Mouse (Mus musculus) 3134 (cell line): ENCODE results near the gene Ulk4.
A peak's percentile ranks its signal among the peaks of the same experiment; 100 is the strongest.

Source experiments
- DNase-seq: peaks from one replicate; pipeline ENCODE4 v3.0.0-alpha.2; 2011; ENCODE audit warnings: low spot score; ENCODE audit not compliant: insufficient read length; ENCODE audit errors: extremely low read depth

Gene Ulk4

DNA sequence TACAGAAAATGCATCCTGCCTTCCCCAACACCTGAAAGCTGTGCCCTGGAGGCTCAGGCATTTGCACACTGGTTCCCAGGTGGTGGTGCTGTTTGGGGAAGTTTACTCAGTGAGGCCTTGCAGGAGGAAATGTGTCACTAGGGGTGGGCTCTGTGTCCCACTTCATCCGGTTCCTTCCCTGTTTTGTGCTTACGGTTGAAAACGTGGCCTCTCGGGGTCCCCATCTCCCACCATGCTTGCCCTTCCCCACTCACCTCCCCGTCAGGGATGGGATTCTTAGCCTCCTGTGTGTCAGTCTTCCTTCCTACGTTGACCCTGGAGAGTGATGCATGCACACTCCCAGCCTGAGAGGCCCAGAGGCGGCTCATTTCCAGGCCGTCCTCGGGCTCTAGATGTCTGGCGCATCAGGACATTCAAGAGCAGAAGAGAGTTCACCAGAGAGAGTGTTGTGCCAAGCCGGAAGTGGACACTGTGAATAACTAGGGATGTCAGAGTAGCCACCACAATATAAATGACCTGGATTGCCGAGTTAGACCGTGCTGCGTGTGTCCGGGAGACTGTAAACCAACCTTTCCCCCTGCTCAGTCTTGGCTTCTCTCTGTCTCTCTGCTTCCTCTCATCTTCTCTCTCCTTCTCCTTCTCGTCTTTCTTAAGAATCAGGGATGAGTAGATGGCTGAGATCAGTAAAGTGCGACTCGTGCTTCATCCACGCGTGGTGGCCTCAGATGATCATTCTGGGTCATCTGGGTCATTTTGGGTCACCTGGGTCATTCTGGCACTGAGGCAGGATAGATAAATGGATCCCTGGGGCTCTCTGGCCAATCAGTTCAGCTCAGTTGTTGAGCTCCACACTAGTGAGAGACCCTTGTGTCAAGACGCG is 24.3 kb upstream of the Ulk4 start:
- DNase-seq: no peak

DNA sequence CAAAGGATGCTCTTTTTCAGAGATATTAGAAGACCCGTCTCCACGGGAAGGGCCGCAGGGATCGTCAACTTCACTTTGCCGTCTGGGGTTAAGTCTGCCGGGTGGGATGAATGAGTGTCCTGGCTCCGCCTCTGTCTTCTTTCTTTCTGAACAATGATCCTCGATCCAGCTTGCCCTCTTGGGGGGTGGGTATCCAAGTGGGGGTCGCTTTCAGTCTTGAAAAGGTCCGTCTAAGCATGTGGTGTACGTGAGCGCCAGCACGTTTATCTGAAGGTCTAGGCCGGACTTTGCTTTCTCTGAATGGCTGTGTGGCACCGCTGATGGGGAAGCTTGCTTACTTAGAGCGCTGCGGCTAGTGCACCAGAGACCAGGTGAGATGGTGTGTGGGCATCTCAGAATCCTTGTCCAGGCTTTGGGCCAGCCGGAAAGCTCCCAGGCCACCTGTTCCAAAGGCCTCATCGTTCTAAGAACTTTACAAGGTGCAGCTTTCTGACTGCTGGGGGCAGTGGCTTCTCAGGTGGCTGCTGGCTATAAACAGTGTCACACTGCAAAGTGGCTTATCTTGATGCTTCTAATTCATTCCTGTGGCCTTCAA is 23.1 kb upstream of the Ulk4 start:
- no peak for DNase-seq

DNA sequence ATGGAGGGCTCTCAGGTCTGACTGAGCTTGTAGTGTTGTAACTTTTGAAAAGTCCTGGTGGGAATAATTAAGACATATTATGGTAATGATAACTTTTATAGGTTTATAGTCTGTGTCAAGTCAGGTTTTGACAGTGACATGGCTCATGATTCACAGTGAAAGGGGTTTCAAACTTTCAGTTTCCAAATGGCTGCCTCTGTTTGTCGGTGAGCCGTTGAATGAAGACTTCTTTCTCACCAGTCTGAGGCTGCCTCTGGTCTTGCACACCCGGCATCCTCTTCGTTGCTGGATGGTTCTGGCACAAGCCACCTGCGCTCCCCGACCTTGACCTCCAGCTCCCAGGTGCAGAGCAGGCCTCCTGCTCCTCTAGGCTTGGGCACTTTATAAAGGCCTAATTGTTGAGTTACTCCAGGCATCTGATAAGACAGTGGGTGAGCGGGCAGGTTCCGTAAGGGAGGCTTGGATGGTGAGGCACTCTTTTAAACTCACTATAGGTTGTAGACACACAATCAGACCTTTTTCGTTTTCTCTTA is 22.3 kb upstream of the Ulk4 start:
- DNase-seq: no peak

- DNase-seq: peak; percentile 64
Measured at GRCm38 (mm10) chr9:121298411-121299091, 21.6 kb upstream of the Ulk4 start.

- DNase-seq: no peak
Measured at GRCm38 (mm10) chr9:121298065-121298398, 21.0 kb upstream of the Ulk4 start.

- DNase-seq: peak; percentile 73
Measured at GRCm38 (mm10) chr9:121297171-121298064, 20.4 kb upstream of the Ulk4 start, which contains the start of gene Trak1. Gene Trak1, plus strand, starts transcription at chr9:121297502.

DNA sequence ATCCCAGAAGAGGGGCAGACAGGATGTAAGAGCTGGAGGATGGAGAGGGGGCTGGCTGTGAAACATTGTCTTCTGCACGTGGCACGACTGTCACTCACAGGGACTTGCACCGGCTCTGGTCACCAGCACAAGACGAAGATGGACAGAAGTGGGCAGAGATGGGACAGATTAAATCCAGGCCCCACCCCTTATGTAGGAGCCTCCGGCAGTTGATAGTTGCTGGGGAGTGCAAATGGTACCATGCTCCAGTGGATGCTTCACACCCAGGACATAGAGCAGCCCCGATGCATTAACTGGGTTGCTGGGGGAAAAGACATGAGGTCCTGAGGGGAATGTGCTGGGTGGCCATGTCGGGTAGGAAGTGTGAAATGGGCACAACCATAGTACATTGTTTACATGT is 18.2 kb upstream of the Ulk4 start:
- no peak for DNase-seq

DNA sequence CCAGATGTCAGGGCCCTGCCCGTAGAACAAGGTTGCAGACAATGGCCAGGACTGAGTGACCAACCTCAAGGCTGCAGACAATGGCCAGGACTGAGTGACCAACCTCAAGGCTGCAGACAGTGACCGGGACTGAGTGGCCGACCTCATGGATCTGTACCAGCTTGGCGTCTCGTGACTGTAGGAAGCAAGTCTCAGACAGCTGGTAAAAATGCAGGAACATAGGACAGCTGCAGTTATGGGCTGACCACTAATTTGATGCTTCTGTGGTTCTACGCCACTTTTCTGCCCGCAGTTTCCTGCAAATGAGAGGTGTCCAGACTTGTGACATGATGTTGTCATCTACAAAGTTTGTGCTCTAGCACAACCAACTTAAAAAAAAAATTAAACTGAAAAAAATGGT is 16.2 kb upstream of the Ulk4 start:
- DNase-seq: no peak

GRCm38 (mm10) chr9:121291275-121291674 is 14.3 kb upstream of the Ulk4 start:
- no peak for DNase-seq

- DNase-seq: no peak
Measured at GRCm38 (mm10) chr9:121286325-121286901, 9.4 kb upstream of the Ulk4 start.

DNA sequence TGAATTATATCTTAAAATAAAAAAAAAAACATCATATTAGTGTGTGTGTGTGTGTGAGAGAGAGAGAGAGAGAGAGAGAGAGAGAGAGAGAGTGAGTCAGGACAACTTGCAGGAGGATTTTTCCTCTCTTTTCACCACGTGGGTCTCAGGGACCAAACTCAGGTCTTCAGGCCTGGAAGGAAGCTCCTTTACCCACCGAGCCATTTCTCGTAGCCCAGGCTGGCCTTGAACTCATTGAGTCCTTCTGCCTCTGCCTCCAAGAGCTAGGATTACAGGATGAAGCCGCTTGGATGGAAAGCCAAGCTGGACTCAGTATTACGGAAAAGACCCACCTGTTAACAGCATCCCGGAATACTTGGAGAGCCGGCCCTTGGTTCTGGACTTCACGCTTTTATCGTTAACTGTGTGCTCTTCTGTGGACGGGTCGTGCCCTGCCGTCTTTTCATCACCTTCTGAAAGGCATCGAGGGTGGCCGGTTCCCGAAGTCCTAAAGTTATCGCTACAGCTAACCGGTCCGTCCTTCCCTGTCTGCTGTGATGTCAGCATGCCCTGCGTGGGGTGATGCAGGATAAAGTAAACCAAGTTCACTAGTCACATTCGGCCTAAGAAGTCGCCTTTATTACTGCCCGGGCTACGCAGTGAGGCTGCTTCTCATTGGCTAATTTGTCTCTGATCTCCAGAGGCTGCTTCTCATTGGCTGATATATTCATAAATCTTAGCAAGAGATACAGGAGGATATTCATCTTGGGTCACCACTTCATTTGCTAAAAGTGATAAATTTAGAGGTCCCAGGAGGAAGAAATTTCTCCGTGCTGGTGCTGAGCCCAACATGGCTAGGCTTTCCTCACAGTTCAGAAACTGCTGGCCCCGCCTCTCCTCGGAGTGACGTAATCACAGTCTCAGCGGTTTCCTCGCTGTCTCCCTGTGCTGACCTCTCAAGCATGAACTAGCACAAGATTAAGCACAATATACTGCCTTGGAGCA is 8.6 kb upstream of the Ulk4 start:
- DNase-seq: peak; percentile 64

GRCm38 (mm10) chr9:121284422-121284821 is 7.4 kb upstream of the Ulk4 start:
- DNase-seq: peak; percentile 24

GRCm38 (mm10) chr9:121283620-121284185 is 6.7 kb upstream of the Ulk4 start:
- DNase-seq: no peak

DNA sequence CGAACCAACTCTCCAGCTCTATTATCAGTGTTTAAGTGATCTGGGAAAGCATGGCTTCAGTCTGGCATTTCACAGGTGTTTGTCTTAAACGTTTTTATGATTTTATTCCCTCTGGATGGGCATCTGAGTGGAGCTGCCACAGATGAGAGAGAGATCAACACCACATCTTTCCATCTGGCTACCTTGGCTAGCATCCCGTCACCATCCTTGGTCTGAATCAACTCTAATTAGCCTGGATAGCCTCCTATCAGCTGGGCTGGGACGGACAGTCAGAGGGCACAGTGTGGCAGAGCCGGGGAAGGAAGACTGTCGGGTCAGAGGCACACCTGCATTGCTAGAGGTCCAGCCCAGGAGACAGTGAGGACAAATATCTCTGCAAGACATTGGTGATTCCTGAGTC is 4.9 kb upstream of the Ulk4 start:
- DNase-seq: no peak

GRCm38 (mm10) chr9:121279216-121279615 is 2.2 kb upstream of the Ulk4 start:
- DNase-seq: no peak

DNA sequence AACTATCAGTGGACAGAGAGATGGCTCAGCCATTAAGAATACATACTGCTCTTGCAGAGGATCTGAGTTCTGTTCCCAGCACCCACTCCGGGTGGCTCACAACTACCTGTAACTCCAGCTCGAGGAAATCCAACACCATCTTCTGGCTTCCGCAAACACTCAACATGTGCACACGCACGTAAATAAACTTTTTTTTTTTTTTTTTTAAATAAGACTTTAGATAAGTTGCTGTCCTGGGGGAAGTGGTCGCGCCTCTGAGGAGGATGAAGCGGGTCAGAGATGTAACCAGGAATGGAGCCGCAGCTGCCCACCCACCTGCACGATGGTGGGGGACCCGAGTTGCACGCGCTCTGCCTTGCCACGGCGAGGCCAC is 266 bp downstream of the Ulk4 start:
- no peak for DNase-seq

DNA sequence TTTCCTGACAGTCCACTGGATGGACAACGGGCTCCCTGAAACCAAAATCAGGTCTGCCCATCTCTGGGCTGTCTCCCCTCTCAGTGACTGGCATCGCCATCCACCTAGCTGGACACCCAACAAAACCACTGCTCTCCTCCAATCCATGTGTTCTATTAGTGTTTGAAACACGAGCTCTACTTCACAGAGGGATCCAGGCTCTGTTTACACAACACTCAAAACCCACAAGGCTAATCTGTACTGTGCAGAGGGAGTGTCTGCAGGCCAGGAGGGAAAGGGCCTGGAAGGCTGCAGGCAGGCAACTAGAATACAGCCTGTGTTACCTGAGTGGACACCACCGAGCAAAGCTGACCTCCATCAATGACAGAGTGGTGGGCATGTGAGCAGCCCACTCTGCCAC is 5.4 kb downstream of the Ulk4 start:
- DNase-seq: no peak

- DNase-seq: no peak
Measured at GRCm38 (mm10) chr9:121271149-121271548, 5.8 kb downstream of the Ulk4 start.

GRCm38 (mm10) chr9:121265307-121265706 is 11.7 kb downstream of the Ulk4 start:
- DNase-seq: no peak
